Mouse (Mus musculus): ENCODE measurements around the gene Rad51b. TPM values are rescaled to one million over a fixed set of nuclear protein-coding genes. Genes with fewer than 3 reads are reported as not detected.

Rad51b gene
- polyA plus RNA-seq, 1 experiment from 2014 or later: 6.6 TPM

DNA sequence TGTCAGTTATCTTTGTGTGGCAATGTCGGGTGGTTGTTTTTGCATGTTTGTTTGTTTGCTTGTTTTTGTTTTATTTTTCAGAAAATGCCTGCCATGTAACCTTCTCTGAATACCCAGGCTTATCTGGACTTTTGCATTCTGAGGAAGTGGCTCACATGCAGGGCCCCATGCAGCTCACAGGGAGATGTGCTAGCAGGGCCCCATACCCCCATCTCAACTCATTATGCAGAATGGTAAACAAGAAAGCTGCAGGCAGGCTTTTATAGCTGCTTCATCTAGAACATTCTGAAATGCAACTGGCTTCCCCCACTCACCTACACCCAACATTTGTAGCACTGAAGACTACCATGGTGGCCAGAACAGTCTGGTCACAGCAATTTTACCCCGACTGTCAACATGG lies 557.4 kb downstream of the Rad51b start:
- Histone ChIP-seq H3K4me3 (no peak overlapping the region), H3K27me3 (ENCODE audit: insufficient read depth, poor library complexity, severe bottlenecking) (no peaks in the 10 kb centered on the region), H3K27ac (peak overlapping the region; percentile 57; the same call in 1 of the 2 replicates), H3K36me3 (no peaks in the 10 kb centered on the region), H3K9me3 (no peaks in the 10 kb centered on the region), H3K4me1 (peaks cover 60% of the 10 kb centered on the region)
- DNase-seq (ENCODE audit: low spot score): no peak
- WGBS: 84% methylated on average over 2 of the region's 2 CpGs

DNA sequence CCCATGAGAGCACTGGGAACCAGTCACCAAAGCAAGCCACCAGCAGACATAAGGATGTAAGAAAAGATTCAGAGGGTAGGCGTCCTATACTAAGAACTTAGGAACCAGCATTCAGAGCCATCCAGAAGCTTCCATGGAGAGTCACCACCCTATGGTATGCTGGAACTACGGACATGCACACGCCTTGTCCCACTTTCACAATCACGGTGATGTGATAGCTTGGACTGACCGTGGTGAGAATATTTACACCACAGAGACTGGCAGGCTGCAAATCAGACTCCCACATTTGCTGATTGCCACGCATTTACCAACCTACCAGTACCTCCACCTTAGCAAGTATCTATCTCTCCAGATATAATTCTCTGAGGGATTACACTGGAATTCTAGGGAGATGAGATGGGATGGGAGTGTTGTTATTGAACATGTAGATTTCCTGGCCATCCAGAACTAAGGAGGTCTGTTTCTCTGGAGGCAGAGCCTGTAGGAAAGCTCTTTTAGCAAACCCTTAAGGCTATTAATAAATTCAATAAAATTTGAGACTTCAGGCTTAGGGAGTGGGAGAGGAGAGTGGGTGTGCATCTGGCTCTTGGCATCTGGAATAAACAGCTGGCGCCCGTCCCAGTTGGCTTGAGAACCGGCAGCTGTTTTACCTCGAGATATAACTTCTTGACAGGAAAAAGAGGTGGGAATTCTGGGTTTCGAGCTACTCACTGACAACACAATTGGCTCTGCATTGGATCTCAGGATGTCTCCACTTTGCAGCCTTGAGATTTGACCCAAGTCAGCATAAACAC lies 559.2 kb downstream of the Rad51b start:
- peak; percentile 81 for DNase-seq (ENCODE audit: low spot score)
- no peaks in the 10 kb centered on the region for H3K9me3 ChIP-seq
- H3K36me3 ChIP-seq: no peaks in the 10 kb centered on the region
- peak overlapping the region; percentile 73 for H3K27ac ChIP-seq
- H3K4me1 ChIP-seq: peaks cover 70% of the 10 kb centered on the region
- no peaks in the 10 kb centered on the region for H3K27me3 ChIP-seq (ENCODE audit: insufficient read depth, poor library complexity, severe bottlenecking)
- WGBS: 54% methylated on average over 11 of the region's 11 CpGs
- no peak overlapping the region for H3K4me3 ChIP-seq

DNA sequence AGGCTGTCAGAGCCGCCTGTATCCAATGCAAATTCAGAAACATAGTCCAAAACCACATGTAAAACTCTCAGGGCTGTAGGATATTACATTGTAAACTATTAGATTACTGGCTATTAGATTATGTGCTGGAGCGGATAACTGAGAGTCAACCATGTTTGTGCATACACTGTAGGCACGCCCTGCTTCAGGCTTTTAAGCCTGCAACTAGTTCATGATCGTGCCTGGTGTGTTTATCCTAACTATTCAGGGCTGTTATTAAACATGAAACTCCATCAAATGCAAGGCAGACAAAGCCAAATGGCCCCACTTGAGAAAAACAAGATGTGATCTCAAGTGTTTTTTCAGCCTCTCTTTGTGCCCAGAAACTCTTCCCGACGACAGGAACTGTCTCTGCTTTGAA lies 560.6 kb downstream of the Rad51b start:
- WGBS: 62% methylated on average over 6 of the region's 6 CpGs
- no peak for DNase-seq (ENCODE audit: low spot score)
- Histone ChIP-seq H3K9me3 (no peaks in the 10 kb centered on the region), H3K36me3 (no peaks in the 10 kb centered on the region), H3K27ac (peak overlapping the region; percentile 86; the same call in 1 of the 2 replicates), H3K4me1 (peaks cover 72% of the 10 kb centered on the region), H3K27me3 (ENCODE audit: insufficient read depth, poor library complexity, severe bottlenecking) (no peaks in the 10 kb centered on the region), H3K4me3 (no peak overlapping the region)

DNA sequence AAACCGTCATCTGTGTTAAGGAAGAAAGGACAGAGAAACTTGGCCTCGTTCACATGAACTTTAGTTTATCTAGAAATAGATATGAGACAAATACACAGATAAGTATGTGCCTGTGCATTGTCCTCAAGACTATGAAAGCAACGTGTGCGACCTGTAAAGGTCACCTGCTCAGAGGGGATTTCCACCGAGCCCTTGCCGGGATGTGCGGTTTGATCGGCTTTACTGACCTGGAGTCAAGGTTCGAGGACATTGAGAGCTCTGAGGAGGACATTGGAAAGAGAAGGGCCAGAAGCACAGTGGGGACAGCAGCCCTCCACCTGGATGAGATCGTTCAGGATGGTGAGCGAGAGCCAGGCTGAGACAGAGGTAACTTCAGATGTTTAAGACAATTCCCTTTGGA lies 561.3 kb downstream of the Rad51b start:
- H3K4me1 ChIP-seq: peaks cover 72% of the 10 kb centered on the region
- no peaks in the 10 kb centered on the region for H3K27me3 ChIP-seq (ENCODE audit: insufficient read depth, poor library complexity, severe bottlenecking)
- no peaks in the 10 kb centered on the region for H3K36me3 ChIP-seq
- no peaks in the 10 kb centered on the region for H3K9me3 ChIP-seq
- WGBS: 64% methylated on average over 11 of the region's 11 CpGs
- no peak overlapping the region for H3K4me3 ChIP-seq
- no peak for DNase-seq (ENCODE audit: low spot score)
- H3K27ac ChIP-seq: peak overlapping the region; percentile 86

DNA sequence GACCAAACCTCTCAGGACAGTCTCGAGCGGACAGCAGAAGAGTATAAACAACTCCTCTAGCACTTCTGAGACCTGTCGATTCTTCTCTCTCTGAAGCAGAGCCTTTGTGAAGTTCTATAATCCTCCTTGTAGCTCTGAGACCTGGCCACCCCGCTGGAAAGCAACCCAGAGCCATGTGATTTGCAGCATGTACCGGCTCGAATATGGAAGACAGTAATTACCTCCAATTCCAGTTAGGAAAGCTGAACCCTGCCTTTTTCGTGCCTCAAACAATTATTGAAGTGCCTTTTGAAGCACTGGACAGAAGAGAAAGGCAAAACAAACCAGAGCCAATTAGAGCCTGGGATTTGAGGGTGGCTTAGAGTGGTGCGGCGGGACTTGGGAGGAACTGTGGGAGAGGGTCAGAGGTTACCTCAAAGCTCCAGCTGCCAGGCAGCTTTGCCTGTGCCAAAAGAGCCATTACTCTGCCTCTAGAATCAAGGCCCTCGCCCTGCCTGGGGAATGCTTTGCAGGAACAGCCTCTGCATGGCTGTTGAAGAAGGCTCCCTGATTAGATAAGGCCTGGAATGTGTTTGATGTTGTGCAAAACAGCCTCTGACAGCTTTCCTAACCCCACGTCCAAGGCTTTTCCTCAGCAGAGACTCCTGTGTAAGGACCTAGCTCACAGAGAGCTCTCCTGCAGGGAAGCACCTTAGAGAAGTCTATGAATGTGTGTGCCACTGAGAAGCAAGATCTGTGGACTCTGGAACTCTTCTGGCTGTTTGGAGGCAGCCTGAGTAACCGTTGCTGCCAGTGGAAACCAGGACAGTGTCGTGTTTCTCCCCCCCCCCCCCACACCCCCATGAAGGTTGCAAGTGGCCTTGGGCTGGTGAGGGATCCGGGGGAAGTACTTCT lies 562.5 kb downstream of the Rad51b start:
- no peaks in the 10 kb centered on the region for H3K27me3 ChIP-seq (ENCODE audit: insufficient read depth, poor library complexity, severe bottlenecking)
- H3K27ac ChIP-seq: peak overlapping the region; percentile 86
- WGBS: 12% methylated on average over 14 of the region's 14 CpGs
- peaks cover 71% of the 10 kb centered on the region for H3K4me1 ChIP-seq
- no peaks in the 10 kb centered on the region for H3K36me3 ChIP-seq
- H3K4me3 ChIP-seq: peak overlapping the region; percentile 22
- no peaks in the 10 kb centered on the region for H3K9me3 ChIP-seq
- peak; percentile 90 for DNase-seq (ENCODE audit: low spot score)

DNA sequence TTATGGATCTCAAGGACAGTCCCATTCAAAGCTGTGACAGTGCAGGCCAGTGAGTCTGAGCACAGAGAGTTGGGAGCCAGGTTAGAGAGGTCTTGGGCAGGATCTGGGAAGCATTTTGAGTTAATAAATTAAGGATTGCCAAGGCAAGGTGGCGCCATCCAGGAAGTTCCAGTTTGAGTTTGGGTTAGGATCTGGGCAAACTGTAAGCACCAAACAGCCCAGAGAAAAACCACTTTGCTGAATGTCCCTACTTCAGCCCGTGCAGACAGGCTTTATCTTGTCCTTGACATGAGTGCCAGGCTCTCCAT lies 563.1 kb downstream of the Rad51b start:
- Histone ChIP-seq H3K4me3 (peak overlapping the region; percentile 22), H3K9me3 (no peaks in the 10 kb centered on the region), H3K4me1 (peaks cover 71% of the 10 kb centered on the region), H3K36me3 (no peaks in the 10 kb centered on the region), H3K27me3 (ENCODE audit: insufficient read depth, poor library complexity, severe bottlenecking) (no peaks in the 10 kb centered on the region), H3K27ac (peak overlapping the region; percentile 86)
- 43% methylated on average over 2 of the region's 2 CpGs for WGBS
- no peak for DNase-seq (ENCODE audit: low spot score)

Other genes with a start within 250 kb of the Rad51b start
- 21.9 and 25.4 TPM in 2 replicates for gene Pigh, start 207.6 kb upstream of the Rad51b start, polyA plus RNA-seq (2016; fragmentation: Nextera tagmentation; extraction: Ambion mirVana)
- gene Arg2, start 166.5 kb upstream of the Rad51b start, polyA plus RNA-seq (2016; fragmentation: Nextera tagmentation; extraction: Ambion mirVana): 0.24 and 0.49 TPM in 2 replicates
- 107 and 109 TPM in 2 replicates for gene Vti1b, start 124.6 kb upstream of the Rad51b start, polyA plus RNA-seq (2016; fragmentation: Nextera tagmentation; extraction: Ambion mirVana)
- 19.7 and 20.9 TPM in 2 replicates for gene Rdh11, start 105.0 kb upstream of the Rad51b start, polyA plus RNA-seq (2016; fragmentation: Nextera tagmentation; extraction: Ambion mirVana)
- 0.47 and 0.58 TPM in 2 replicates for gene Rdh12, start 88.4 kb upstream of the Rad51b start, polyA plus RNA-seq (2016; fragmentation: Nextera tagmentation; extraction: Ambion mirVana)
- 12.4 and 12.5 TPM in 2 replicates for gene Zfyve26, start 978 bp upstream of the Rad51b start, polyA plus RNA-seq (2016; fragmentation: Nextera tagmentation; extraction: Ambion mirVana)